Mouse (Mus musculus): Measurements from ENCODE around the gene Trim67.

GRCm38 (mm10) chr8:124792708-124793107 is at the start of gene Trim67:
- TF ChIP-seq ZC3H11A (IDR thresholded peaks at IDR 0.05; ENCODE audit: borderline replicate concordance, low read depth, low read length) (no peak), MAFK (IDR thresholded peaks at IDR 0.05; ENCODE audit: insufficient read depth, low read depth, low read length) (no peak)

Data from ES-E14 (cell line).